Mouse (Mus musculus): ENCODE results near the gene Smarcal1.

GRCm38 (mm10) chr1:72558625-72559024 lies 24.4 kb upstream of the Smarcal1 start:
- TF ChIP-seq POLR2A (IDR thresholded peaks at IDR 0.05; ENCODE audit: borderline replicate concordance, low read depth, low read length) (no peak), CTCF (IDR thresholded peaks at IDR 0.05; ENCODE audit: low read depth, low read length) (no peak)
